Mouse (Mus musculus): ENCODE results near the gene Tmtc2.
A peak's percentile ranks its signal among the peaks of the same experiment; 100 is the strongest.

The Tmtc2 gene

DNA sequence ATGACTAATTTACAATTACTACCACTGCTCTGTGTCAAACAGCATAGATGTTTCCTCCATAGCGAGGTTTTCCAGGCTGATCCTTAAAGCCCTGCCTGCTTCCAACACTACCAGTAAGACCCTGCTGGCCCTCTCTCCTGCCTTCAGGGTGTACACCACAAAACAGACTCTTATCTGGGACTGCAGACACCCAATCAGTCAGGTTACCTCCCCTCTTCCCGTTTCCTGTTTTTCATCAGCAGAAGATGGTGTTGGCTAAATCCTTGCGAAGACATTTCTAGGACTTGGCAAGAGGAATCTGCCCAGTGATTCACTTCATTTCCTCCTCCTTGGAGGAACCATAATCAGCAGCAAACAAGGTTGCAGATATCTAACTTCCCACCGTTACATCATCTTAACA, 73.8 kb downstream of the Tmtc2 start:
- DNase-seq (ENCODE audit: low spot score in 2 of 2), result no peak

DNA sequence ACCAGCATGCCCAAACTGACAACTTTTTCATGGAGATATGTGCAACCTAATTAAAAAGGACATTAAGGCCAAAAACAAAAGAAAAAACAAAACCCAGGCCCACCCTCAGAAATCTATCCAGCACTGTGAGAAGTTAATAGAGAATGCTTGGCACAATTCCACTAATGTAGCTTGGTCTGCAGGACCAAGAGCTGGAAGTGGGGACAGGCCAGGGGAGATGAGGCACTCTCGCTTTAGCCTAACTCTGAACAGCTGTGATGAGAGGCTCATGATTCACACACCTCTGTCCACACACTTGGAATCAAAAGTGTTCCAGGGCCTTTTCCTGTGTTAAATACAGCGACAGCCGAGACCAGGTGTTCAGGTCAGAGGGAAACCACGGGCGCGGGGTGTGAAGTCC, 79.0 kb downstream of the Tmtc2 start:
- DNase-seq (ENCODE audit: low spot score in 2 of 2), result no peak

DNA sequence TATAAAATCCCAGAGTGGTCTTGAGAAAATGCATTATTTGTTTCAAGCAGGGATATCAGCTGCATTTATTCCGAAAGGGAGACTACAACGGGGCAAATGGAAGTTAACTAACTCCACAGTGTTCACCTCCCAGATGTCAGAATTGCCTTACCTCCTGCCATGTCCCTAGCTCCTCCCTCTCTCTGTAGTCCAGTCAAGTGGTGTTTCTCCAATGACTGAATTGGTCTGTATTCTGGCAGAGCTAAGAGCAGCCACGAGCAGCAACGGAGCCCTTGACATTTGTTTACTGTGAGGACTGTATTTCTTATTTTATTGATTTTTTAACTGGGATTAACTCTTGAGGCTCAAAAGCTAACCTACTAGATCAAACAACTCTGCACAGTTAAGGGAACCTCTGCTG, 81.8 kb downstream of the Tmtc2 start:
- DNase-seq (ENCODE audit: low spot score in 2 of 2), result no peak

- no peak for DNase-seq (ENCODE audit: low spot score in 2 of 2)
Observed at GRCm38 (mm10) chr10:105490748-105491147, 83.5 kb downstream of the Tmtc2 start.

DNA sequence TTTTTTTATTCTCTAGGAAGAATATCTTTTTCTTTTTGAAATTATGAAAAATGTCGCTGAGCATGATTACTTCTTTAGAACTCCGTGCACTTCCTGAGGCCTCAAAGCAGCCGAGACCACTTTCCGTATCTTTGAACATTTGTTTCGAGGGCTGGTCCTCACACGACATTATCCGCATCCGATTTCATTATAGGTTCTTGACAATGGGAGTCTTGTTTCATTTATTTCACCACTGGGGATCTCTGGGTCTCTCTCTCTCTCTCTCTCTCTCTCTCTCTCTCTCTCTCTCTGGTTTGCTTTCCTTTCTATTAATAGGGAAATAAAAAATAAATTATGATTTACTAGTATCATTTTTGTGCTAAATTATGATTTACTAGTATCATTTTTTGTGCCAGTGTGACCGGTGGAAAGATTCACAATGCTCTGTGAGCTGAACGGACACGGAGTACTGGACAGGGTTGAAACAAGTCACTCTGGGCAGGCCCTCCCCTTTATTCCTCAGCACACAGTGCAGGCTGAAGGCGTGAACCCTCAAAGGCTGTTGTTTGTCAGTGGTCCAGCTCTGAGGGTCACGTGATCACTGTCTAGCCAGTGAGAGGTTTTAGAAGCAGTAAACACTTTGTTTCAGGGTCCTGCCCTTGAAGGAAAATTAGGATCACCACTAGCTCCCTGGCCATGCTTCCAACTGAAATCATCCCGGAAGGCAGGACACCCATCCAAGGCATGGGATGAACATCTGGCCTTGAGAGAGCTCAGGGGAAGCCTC, 84.1 kb downstream of the Tmtc2 start:
- no peak for DNase-seq (ENCODE audit: low spot score in 2 of 2)

GRCm38 (mm10) chr10:105486977-105487376, 87.3 kb downstream of the Tmtc2 start:
- DNase-seq (ENCODE audit: low spot score in 2 of 2), result no peak

- DNase-seq (ENCODE audit: low spot score in 2 of 2), result no peak
Observed at GRCm38 (mm10) chr10:105484355-105485094, 89.7 kb downstream of the Tmtc2 start.

GRCm38 (mm10) chr10:105479771-105480170, 94.5 kb downstream of the Tmtc2 start:
- no peak for DNase-seq (ENCODE audit: low spot score in 2 of 2)

GRCm38 (mm10) chr10:105477623-105478238, 96.5 kb downstream of the Tmtc2 start:
- peak in 1 of 2 experiments; percentile 36 for DNase-seq (ENCODE audit: low spot score in 2 of 2)

DNA sequence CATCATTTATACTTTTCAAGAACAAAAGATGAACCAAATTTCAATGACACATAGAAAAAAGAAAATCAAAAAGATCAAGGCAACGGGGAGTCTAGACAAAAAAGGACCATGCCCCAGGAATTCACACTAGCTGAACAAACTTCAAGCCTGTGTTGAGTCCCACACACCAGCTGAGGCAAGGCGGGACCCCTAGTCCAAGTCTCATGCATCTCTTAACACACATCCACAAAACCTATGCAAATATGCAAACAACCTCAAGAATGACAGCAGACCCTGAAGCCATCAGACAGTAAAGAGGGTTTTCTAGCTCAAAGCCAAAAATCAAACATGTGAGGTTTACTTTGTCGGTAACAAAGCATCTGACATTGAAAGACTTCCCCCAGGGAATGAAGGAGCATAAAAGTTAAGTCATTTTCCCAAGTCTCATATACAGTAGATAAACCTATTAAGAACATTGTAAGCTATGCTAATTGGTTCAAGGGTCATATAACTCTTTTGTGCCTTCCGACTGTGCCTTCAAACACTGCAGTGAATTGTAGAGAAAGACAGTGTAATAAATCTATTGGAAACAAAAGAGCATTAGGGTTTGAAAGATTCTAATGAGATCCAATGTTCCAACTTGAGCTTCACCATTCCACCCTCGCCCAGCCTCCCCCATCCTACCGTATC, 100.0 kb downstream of the Tmtc2 start:
- DNase-seq (ENCODE audit: low spot score in 2 of 2), result no peak

DNA sequence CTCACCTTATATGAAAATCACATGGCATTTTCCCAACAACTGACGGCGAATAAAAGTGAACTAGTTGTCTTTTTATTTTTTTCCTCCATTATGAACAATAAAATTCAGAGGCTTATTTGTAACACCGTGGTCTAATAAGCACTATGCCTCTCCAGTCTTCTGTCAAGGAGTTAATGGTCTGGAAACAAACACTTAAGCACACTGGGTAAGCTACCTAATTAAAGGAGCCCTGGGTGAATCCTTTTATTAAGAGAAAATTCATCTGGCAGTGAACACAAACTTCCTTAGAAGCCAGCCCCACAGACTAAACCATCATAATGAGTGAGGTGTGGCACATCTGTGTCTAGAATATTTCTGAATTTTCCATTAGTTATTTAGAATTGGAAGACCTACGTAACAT, 109.9 kb downstream of the Tmtc2 start:
- no peak for DNase-seq (ENCODE audit: low spot score in 2 of 2)

GRCm38 (mm10) chr10:105453441-105453840, 120.8 kb downstream of the Tmtc2 start:
- no peak for DNase-seq (ENCODE audit: low spot score in 2 of 2)

GRCm38 (mm10) chr10:105447191-105447590, 127.1 kb downstream of the Tmtc2 start:
- no peak for DNase-seq (ENCODE audit: low spot score in 2 of 2)

DNA sequence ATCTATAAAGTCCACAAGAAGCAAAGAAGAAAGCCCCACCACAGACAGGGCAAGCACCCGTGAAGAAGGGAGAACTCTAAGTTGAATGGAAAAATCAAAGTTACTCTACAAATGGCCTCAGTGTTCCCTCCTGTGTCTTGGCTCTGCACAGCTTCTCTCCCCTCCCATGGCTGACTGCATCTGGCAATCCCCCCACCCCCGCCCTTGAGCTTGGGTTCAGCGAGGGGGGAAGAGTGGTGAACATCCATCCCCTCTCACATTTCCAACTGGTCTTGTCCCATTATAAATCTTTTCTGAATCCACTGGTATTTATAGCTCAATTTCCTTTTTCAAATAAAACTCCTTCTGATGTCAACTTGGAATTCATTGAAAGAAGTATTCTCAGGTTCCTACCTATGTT, 129.9 kb downstream of the Tmtc2 start:
- no peak for DNase-seq (ENCODE audit: low spot score in 2 of 2)

DNA sequence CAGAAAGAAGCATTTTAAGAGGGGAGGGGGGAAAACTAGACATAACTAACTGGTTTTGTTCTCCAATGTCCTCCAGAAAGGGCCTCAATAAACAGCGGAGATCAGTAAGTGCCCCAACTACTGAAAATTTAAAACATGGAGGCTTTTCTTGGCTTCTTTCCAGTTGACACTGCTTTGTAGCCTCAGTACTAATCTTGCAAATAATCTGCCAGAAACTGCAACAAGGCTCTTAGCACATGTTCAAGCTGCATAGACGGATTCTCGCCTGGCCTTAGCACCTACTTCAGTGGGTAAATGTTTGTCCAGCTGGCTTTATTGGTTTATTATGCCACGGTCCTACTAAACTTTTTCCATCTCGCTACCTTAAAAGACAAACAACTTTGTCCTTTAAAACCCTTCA, 139.4 kb downstream of the Tmtc2 start:
- no peak for DNase-seq (ENCODE audit: low spot score in 2 of 2)

DNA sequence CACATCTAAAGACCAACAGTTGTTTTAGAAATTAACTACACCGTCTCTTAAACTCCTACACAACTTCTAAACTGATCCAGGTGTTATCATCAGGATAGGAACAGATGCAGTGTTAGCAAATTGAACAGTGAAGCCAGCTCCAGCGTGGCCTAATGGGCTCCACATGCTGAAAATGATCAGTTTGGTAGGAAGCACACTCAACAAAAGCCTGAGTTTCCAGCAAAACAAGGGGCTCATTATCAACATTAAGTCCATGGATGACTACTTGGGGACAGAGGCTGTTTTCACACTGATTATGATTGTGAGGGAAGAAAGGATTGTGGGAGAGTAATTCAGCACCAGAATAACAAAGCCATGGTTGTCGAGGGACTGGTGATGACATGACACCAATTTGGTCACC, 143.4 kb downstream of the Tmtc2 start:
- DNase-seq (ENCODE audit: low spot score in 2 of 2), result no peak

DNA sequence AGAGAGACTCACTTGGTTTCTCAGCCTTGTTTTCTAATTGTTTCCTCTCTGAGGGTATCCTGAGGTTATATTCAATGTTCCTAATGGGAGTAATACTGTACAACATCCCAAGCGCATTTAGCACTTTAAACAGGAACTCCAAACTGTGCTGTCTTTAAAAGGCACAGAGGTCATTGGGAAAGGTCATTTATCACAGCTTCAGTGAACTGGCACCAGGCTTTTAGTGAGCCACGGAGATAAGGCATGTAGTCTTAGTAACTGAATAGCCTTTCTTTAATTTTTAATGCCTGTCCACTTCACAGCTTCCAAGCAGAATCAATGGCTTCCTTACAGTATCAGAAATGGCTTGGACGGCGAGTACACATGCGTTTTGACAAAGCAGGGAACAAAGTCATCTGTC, 144.0 kb downstream of the Tmtc2 start:
- no peak for DNase-seq (ENCODE audit: low spot score in 2 of 2)

DNA sequence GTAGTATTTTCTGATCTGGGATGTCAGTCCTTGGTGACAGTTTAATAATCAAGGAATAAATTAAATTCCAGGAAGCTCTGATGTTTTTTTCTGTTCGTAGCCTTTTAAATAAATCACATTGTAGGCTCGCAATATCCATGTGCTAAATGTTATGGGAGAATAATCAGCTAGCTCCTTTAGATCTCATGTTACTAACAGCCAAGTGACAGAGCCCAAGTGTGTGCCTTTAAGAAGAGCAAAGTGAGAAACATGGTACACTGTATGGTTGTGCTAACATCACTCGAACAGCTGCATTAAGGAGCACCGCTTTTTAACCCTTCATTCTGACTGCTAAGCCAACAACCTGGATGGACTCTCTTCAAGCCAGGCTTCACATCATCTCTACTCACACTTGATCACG, 146.2 kb downstream of the Tmtc2 start:
- DNase-seq (ENCODE audit: low spot score in 2 of 2), result no peak

- peak; percentile 26 to 42 for DNase-seq (ENCODE audit: low spot score in 2 of 2)
Observed at GRCm38 (mm10) chr10:105427625-105428024, 146.6 kb downstream of the Tmtc2 start.

GRCm38 (mm10) chr10:105425052-105425451, 149.2 kb downstream of the Tmtc2 start:
- no peak for DNase-seq (ENCODE audit: low spot score in 2 of 2)

GRCm38 (mm10) chr10:105423187-105423586, 151.1 kb downstream of the Tmtc2 start:
- DNase-seq (ENCODE audit: low spot score in 2 of 2), result no peak

GRCm38 (mm10) chr10:105417845-105418383, 156.3 kb downstream of the Tmtc2 start:
- no peak for DNase-seq (ENCODE audit: low spot score in 2 of 2)
